Mouse (Mus musculus) ES-E14 (cell line): ENCODE measurements around the gene Ager. TPM values are rescaled to one million over a fixed set of nuclear protein-coding genes. Genes with fewer than 3 reads are reported as not detected.

ENCODE experiments used
- DNase-seq: peaks from one replicate; pipeline ENCODE4 v3.0.0-alpha.2; 2013; ENCODE audit warnings: low read depth, low spot score
- H3K27ac ChIP-seq: 2 replicates; pipeline ENCODE4 v1.5.1; 2012; ENCODE audit warnings: low read depth, mild to moderate bottlenecking, low read length, moderate library complexity, mixed read lengths; ENCODE audit not compliant: poor library complexity, insufficient read depth, severe bottlenecking
- H3K36me3 ChIP-seq: 2 replicates; pipeline ENCODE4 v1.6.1; 2012; ENCODE audit warnings: mild to moderate bottlenecking, low read length, moderate library complexity, mixed read lengths; ENCODE audit not compliant: control insufficient read depth, poor library complexity, insufficient read depth, severe bottlenecking
- H3K4me1 ChIP-seq, 2 experiments: fragments of 150-350 bp in 1 of 2; sonication (generic) in 1 of 2; 2 replicates each; pipeline ENCODE4 v1.6.1; 2012; ENCODE audit warnings: low read length in 2 of 2, mild to moderate bottlenecking in 1 of 2, mixed read lengths in 1 of 2; ENCODE audit not compliant: control insufficient read depth in 2 of 2, insufficient read depth in 2 of 2, poor library complexity in 1 of 2
- H3K4me3 ChIP-seq, 2 experiments: fragments of 150-350 bp in 1 of 2; sonication (generic) in 1 of 2; 2 replicates each; pipeline ENCODE4 v1.5.1; 2012; ENCODE audit warnings: low read length in 2 of 2, low read depth in 1 of 2, mild to moderate bottlenecking in 1 of 2, mixed read lengths in 1 of 2; ENCODE audit not compliant: insufficient read depth in 1 of 2, poor library complexity in 1 of 2, severe bottlenecking in 1 of 2
- H3K9ac ChIP-seq: 2 replicates; pipeline ENCODE4 v1.6.1; 2012; ENCODE audit warnings: low read depth, mild to moderate bottlenecking, low read length, mixed read lengths; ENCODE audit not compliant: poor library complexity, insufficient read depth, severe bottlenecking
- H3K9me3 ChIP-seq: fragments of 150-350 bp; sonication (generic); 2 replicates; pipeline ENCODE4 v1.6.1; 2012; ENCODE audit warnings: low read depth, mild to moderate bottlenecking, low read length; ENCODE audit not compliant: control insufficient read depth, insufficient read depth
- CHD2 ChIP-seq: IDR thresholded peaks from 2 replicates; pipeline ENCODE4 v1.6.1; 2014; ENCODE audit warnings: mild to moderate bottlenecking, low read depth, low read length, inconsistent platforms
- HCFC1 ChIP-seq: IDR thresholded peaks from 2 replicates; pipeline ENCODE4 v1.6.1; 2012; ENCODE audit warnings: low read length, inconsistent platforms, borderline replicate concordance; ENCODE audit not compliant: insufficient read depth
- MAFK ChIP-seq: IDR thresholded peaks from 2 replicates; pipeline ENCODE4 v1.6.1; 2014; ENCODE audit warnings: mild to moderate bottlenecking, low read depth, low read length, inconsistent platforms; ENCODE audit not compliant: insufficient read depth
- ZC3H11A ChIP-seq: IDR thresholded peaks from 2 replicates; pipeline ENCODE4 v1.6.1; 2012; ENCODE audit warnings: low read depth, mild to moderate bottlenecking, inconsistent platforms, low read length, borderline replicate concordance
- ZNF384 ChIP-seq: IDR thresholded peaks from 2 replicates; pipeline ENCODE4 v1.6.1; 2012; ENCODE audit warnings: low read depth, low read length, inconsistent platforms
- in situ Hi-C, 2 experiments: fragments of 600-800 bp; cut with MboI; formaldehyde crosslinking; loops; one replicate each; pipeline ENCODE4 v1.15.1; 2025; ENCODE audit warnings: low sequenced_read_pairs in 2 of 2, inconsistent platforms in 1 of 2; ENCODE audit not compliant: unreplicated experiment in 2 of 2
- total RNA-seq: library from RNA; depleted of rRNA; stranded (reverse); fragments of 300-350 nt; gene quantifications from 2 replicates; pipeline ENCODE4 v1.2.3, GENCODE M21; 2012

Ager gene
- total RNA-seq, 1 experiment, result 2.3 TPM

DNA sequence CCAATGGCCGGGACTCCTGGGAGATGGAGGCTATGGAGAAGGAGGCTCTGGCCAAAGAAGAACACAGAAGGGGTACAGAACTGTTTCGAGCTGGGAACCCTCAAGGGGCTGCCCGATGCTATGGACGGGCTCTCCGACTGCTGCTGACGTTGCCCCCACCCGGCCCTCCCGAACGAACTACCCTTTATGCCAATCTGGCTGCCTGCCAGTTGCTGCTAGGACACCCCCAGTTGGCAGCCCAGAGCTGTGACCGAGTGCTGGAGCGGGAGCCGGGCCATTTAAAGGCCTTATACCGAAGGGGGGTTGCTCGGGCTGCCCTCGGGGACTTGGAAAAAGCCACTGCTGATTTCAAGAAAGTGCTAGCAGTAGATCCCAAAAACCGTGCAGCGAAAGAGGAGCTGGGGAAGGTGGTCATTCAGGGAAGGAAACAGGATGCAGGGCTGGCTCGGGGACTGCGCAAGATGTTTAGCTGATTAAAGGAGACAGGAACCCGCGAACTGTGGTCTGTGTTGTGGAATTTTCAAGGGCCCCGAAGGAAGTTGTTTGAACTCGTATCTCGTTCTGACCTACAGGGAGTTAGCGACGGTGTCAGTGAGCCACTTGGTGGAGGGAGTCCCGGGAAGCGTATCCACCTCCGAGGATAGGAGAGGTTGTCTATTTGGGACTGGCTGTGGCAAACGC, 48.3 kb downstream of the Ager start:
- Histone ChIP-seq H3K9me3 (no peaks in the 10 kb centered on the region), H3K9ac (peak overlapping the region; percentile 21; the same call in 1 of the 2 replicates), H3K4me1 (peaks cover 0 to 11% of the 10 kb centered on the region in 2 experiments; a peak in 2 of 4 replicates), H3K27ac (no peak overlapping the region), H3K4me3 (peak overlapping the region; percentile 51 to 53; a peak in 3 of 4 replicates), H3K36me3 (peaks cover 19% of the 10 kb centered on the region)
- DNase-seq, result no peak
- in situ Hi-C loops, result no loop called here
- TF ChIP-seq CHD2 (no peak), ZNF384 (no peak), ZC3H11A (no peak), HCFC1 (no peak), MAFK (no peak)

DNA sequence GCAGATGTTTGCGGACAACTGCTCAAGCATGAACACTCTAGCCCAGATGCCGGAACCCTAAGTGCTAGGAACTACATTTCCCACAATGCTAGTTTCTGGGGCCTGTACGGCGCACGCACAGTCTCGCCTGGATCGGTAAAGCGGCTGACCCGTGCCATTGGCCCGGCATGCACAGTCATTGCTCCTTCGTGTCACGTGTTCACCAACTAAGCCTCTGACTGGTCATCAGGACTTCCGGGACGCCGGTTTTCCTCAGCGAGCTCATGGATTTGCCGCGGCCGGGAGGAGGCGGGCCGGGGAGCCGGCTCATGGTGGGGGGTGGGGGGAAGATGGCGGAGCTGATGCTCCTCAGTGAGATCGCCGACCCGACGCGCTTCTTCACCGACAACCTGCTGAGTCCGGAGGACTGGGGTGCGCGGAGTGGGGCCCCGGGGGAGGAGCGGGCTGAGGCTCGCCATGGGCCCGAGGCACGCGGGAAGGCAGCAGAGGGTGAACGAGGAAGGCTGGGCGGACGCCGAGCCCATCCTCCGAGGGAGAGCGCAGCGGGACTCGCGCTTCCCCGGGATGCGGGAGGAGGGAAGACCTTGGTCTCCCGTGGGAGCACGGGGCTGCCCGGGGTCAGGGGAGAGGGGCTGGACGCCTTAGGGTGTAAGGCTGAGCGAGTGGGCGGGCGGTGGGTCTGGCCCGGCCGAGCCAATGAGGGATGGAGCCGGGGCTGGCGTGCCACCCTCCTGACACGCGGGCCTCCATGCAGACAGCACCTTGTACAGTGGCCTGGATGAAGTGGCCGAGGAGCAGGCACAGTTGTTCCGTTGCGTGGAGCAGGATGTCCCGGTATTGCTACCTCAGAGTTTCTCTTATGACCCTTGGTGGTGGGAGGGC, 49.5 kb downstream of the Ager start, which contains the start of gene Atf6b:
Atf6b (plus strand) TSS at position 241 of the 882 bp plus-strand sequence.
- peaks cover 0 to 11% of the 10 kb centered on the region in 2 experiments; a peak in 2 of 4 replicates for H3K4me1 ChIP-seq

DNA sequence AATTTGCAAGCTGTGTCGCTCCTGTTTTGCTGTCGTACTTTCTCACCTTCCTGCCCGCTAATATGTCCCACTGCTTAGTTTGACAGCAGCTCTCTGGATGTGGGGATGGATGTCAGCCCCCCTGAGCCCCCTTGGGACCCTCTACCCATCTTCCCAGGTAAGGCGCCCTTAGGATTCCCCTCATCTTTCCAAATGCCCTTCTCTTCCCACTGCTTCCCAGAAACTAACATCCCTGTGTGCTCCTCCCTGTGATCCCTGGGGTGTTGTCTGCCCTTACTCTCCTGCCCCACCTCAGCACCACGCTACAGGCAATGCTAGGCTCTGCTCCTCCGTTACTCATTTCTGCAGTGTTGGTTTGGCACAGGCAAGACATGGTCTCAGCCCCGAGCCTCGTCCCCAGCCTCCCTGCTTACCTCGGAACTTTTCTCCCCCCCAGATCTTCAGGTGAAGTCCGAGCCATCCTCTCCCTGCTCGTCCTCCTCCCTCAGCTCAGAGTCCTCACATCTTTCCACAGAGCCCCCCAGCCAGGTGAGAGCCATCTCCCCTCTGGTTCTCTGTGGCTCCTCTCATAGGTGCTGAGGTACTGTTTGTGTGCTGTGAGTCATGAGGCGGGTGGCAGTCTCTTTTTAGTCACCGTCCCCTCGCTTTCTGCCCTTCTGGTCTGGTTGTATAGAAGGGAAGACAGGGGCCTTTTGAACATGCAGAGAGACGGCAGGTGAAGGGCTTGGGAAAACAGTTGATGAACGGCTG, 50.7 kb downstream of the Ager start:
- Histone ChIP-seq H3K4me3 (no peak overlapping the region), H3K4me1 (peaks cover 0 to 11% of the 10 kb centered on the region in 2 experiments; a peak in 2 of 4 replicates), H3K9me3 (no peaks in the 10 kb centered on the region), H3K27ac (no peak overlapping the region), H3K9ac (no peak overlapping the region), H3K36me3 (peaks cover 40% of the 10 kb centered on the region)
- no peak for DNase-seq
- in situ Hi-C loops, result no loop called here
- TF ChIP-seq MAFK, result no peak

More for the DNA sequence above, 49.5 kb downstream of the Ager start, which contains the start of gene Atf6b:
- peak; percentile 91 for DNase-seq
- TF ChIP-seq HCFC1, result peak; percentile 94
- TF ChIP-seq CHD2, result peak; percentile 76
- TF ChIP-seq MAFK, result peak; percentile 30; the same call in 1 of the 2 replicates
- TF ChIP-seq ZNF384, result no peak
- no peak for TF ChIP-seq ZC3H11A
- Histone ChIP-seq H3K9me3 (no peaks in the 10 kb centered on the region), H3K36me3 (peaks cover 28% of the 10 kb centered on the region), H3K27ac (peak within 1 kb of the TSS; percentile 49; the same call in 1 of the 2 replicates), H3K9ac (peak within 1 kb of the TSS; percentile 92), H3K4me3 (peak within 1 kb of the TSS; percentile 95)
- in situ Hi-C loops, result no loop called here

DNA sequence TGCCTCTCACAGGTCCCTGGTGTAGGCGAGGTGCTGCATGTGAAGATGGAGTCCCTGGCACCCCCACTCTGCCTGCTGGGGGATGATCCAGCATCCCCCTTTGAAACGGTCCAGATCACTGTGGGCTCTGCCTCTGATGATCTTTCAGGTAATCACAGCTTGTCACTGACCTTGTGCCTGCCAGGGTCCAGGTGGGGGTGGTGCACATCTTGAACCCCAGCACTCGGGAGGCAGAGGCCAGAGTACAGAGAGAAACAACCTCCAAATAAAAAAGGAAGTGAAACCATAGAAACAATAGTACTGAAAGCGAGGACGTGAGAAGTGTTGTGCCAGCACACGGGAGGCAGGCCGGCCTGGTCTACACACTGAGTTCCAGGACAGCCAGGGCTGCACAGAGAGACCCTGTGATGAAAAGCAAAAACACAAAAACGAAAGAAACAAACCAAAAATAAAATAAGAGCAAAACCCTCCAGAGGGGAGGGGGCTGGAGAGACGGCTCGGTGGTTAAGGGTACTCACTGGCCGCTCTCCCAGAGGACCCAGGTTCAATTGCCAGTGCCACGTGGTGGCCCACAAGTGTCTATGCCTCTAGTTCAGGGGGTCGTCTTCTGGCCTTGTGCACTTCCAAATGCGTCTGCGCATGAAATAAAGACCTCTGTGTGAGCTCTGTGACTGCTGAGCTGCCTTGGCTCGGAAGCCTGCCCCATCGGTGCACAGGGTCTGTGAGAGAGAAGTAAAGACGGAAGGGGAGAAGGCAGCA, 51.6 kb downstream of the Ager start:
- H3K4me3 ChIP-seq, result no peak overlapping the region
- H3K4me1 ChIP-seq, result peaks cover 0 to 9% of the 10 kb centered on the region in 2 experiments; a peak in 2 of 4 replicates
- in situ Hi-C loops, result no loop called here
- H3K9ac ChIP-seq, result no peak overlapping the region
- TF ChIP-seq HCFC1 (no peak), ZNF384 (no peak), CHD2 (no peak), ZC3H11A (no peak), MAFK (no peak)
- DNase-seq, result no peak
- H3K36me3 ChIP-seq, result peaks cover 47% of the 10 kb centered on the region
- no peak overlapping the region for H3K27ac ChIP-seq
- H3K9me3 ChIP-seq, result no peaks in the 10 kb centered on the region
